Mouse (Mus musculus): ENCODE results near the gene Fbxo28.

DNA sequence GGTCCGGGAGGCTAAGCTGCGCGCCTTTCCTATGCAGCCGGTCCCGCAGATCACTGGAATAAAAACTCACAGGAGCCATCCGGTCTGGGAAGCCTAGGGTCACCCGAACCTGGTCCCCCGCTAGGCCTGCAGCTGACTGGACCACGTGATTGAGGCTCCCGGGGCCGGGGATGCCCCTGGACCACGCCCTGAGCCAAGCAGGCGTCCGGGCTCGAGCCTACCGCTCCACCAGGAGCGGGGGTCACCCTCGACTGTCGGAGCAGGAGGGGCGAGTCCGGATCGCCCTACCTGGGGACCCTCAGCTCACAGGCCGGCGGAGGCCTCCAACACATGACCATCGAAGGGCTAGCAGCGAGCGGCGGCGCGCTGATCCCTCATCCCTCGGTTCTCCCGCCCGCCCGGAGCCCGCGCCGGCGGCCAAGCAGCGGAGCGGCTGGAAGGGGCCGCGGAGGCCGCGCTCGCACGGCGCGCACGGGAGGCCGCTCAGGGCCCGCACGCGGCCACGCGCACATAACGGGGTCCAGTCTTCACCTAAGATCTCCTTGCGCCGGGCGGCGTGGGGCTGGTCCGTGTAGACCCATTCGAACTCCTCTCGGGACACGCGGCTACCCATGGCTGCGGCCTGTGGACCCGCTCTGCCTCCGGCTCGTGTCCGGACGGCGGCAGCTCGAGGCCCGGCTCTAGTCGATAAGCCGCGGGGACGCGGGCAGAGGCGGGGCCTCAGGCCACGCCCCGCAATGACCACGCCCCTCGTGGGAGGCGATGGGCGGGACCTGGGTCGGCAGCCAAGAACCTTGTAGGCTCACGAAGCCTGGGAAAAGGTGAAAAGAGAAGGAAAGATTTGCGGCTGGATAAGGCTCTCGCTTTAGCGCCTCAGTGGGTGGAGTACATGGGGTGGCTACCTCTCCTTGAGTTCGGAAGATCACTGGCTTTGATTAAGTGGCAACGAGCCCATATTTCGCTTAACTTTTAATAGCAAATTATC, 59.0 kb downstream of the Fbxo28 start, which contains the start of gene Degs1:
- no peak for TF ChIP-seq CTCF (IDR thresholded peaks at IDR 0.05; ENCODE audit: borderline replicate concordance, insufficient read depth, low read depth, low read length)
- peak; percentile 87 for TF ChIP-seq POLR2A (IDR thresholded peaks at IDR 0.05; ENCODE audit: borderline replicate concordance, insufficient read depth, low read length)
